Mouse (Mus musculus) embryo, embryonic 11 days (tissue): Measurements from ENCODE around the gene Fam171a1.

Experiments
- DNase-seq: peaks from one replicate; pipeline ENCODE4 v3.0.0-alpha.2; 2015

Gene Fam171a1

DNA sequence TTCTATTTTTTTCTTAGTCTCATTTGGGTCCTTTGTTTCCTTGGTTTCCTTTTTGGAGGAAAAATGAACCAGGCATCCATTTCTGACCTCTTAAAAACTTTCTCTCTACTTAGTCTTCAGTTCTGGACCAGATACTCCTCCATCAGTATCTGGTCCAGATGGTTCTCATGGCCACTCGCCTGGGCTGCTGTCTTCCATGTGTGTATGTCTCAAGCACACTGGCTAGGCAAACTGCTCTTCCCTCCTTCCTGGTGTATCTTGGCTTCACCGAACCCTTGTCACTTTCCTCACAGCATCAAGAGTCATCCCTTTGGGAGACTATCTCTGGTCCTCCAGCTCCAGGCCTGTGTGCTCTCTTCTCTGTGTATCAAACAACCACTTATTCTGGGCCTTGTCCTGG, 25.0 kb downstream of the Fam171a1 start:
- no peak for DNase-seq

DNA sequence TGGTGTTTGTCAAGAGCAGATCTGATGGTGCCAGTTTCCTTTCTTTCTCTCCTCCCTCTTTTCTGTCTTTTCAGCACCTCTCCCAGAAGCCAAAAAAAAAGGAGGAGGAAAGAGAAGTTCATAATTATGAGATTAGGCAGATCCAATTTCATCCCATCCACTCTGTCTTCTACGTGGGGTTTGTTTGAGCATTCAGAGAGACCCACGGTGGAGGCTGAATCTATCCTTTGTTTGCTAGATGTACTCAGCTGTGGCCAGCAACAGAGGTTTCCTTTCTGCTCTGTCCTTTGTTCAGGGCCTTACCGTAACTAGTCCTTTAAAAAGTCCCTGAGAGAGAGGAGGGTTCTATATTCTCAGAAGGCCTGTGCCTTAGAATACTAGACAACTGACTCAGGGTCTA, 25.6 kb downstream of the Fam171a1 start:
- DNase-seq: no peak

DNA sequence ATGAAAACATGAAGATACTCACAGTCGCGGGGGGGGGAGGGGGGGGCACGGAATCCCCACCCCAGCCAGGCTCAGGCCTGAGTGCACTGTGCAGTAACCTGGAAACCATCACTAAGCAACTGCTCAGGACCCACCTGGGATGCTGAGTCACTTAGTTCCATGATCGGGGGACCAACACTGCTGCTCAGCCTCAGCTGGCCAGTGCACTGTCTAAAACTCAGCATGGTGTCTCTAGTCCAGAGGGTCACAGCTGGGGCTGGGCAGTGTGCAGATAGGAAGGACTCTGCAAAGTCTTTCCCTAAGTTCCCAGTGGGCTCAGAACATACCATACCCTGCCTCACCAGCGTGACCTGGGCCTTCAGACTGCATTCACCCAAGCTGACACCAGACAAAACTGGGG, 26.6 kb downstream of the Fam171a1 start:
- peak; percentile 27 for DNase-seq

DNA sequence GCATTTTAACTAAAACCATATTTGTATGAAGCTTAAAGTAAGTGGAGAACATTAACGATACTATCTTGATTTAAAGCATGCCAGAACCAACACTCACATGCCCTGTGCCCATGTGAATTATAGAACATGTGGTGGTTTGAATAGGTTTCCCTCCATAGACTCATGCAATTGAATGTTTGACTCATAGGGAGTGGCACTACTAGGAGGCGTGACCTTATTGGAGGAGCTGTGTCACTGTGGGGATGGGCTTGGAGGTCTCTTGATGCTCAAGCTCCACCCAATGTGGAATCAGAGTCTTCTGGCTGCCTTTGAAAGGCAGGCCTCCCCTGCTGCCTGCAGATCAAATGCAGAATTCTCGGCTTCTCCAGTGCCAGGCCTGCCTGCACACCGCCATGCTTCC, 27.8 kb downstream of the Fam171a1 start:
- DNase-seq: no peak

DNA sequence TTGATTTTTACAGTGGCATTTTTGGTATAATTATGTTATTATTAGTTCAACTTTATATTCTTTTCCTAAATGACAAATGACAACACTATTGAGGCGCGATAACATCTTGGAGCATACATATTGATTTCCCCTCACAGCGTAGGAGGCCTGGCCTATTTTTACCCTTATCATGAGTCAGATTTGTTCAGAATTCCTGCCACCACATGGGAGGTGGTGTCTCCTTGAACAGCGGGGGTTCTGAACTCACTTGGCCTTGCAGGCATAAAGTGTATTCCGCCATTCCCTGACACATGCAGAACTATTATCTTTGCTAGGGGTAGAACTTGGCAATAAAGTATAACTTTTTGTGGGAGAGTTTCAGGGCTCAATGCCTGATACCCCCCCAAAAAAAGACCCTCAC, 30.3 kb downstream of the Fam171a1 start:
- DNase-seq: no peak

DNA sequence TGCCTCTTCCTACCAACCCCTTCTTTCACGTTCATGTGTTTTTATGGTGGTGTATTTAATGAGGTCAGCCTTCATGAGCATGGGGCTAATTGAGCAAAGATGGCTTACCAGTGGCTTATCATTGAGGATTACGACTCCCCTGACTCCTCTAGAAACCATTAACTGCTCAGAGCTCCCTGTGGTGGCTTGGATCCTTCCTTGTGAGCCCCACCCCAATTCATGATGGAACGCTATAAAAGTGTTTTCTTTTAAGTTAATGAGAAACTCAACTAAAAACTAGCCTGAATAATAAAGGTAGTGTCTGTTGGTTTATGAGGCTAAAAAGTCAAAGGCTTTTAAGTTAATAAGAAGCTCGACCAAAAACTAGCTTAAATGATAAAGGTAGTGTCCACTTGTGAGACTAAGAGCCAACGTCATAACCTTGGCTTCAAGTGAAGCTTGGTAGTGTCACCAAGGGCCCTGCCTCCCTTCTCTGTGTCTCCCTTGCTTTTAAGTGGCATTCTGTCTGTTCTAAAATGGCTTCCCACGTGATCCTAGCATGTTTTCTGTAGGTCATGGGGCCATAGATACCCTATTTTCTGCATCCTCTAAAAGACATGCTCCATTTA, 33.6 kb downstream of the Fam171a1 start:
- DNase-seq: no peak

DNA sequence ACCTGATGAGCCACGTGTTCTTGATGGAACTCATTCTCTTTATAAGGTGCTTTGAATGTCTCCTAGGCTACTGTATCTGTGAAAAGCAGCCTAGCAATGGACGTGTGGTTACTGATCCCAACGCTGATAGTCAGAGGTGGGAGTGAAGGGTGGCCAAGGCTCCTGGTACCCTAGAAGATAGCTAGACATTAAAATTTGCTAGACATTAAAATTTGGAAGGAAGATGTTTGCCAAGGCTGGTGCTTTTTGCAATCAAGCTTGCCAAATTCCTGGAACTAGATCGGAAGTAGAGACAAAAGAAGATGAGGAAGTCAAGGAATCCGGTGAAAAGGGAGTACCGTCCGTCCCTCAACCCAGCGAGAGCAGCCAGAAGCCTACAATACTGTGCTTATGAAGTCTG, 34.7 kb downstream of the Fam171a1 start:
- DNase-seq: no peak

DNA sequence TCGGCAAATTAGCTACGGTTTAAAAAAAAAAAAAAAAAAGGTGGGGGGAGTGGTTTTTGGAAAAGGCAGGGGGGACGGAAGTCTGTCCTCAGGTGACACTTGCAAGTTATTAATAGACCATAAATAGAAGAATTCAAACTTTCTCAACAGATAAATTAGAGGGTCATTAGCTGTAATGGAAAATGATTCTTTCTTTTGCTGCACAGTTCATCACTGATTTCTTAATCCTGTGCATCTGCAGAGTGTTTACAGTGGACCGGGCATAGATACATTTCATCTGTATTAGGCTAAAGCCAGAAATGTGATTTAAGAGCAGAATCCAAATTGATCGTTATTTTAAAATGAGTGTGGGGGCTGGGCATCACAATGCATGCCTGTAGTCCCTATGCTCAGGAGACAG, 36.3 kb downstream of the Fam171a1 start:
- DNase-seq: no peak

DNA sequence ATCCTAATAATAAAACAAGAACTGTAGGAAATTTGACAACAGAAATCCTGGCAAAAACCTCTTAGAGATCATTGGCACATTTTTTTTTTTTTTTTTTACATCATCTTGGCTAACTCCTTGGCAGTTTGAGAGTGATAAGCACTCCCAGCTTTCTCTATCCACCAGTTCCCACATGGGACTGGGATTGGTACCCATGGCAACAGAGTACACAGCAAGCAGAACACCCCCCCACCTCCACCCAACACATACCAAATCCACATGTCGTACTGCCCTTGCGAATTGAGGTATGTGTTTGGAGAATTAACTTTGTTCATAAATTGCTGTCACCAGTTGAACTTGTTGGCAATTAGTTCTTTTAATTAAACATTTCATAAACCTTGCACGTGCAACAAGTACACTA, 37.3 kb downstream of the Fam171a1 start:
- no peak for DNase-seq

DNA sequence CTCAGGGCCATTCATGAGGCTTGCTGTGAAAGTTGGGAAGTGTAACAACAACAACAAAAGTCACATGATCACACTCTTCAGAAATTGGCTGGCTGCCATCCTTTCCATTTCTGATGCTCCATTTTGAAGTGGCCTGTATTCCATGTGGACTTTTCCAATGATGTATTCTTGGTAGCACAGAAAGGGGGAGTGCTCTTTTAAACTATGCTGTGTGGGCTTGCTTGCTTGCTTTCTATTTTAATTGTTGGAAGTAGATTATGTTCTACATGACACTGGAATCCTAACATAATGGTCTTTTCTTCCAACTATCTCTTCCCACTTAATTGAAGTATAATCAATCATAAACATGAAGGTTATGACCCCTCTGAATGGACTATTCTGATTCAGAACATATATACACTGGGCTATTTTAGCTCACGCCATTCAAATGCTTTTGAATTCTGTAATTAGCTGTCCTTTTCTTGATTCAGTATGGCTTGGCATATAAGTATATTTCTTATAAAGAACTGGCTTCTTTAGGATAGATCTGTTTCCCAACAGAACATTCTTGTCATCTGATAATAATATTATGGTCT, 40.2 kb downstream of the Fam171a1 start:
- DNase-seq: no peak

DNA sequence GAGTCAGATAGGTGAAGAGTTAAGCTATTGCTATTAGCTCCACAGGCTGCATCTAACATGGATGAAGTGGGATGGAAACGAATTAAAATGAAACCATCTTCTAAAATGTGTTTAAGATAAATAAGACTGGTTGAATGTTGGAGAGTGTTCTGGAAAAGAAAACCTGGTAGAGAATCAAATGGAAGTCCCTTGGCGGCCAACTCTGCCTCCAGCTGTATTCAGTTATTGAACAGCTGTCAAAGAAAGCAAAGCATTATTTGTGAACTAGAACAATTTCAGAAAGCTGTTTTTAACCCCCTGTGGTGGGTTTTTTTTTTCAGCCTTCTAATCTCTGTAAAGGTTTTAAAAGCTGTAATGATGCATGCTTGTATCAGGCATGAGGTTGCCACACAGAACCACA, 41.0 kb downstream of the Fam171a1 start:
- DNase-seq: no peak

DNA sequence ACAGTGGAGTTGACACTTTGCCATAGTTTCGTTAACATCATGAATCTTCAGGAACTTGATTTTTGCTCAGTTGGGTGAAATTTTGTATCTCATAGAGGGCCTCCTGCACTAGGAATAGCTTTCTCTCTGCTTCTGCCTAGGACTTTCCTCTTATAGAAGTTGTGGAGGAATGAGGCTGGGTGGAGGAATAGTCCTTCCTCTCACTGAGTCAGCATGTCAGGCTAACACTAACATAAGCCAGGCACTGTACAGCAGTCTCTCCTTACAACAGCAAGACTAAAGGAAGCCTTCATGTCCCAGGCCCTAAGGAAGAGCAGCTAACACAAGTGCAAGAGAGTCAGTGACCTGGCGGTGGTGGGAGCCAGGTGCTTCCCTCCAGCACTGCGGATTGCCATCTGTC, 43.0 kb downstream of the Fam171a1 start:
- no peak for DNase-seq

DNA sequence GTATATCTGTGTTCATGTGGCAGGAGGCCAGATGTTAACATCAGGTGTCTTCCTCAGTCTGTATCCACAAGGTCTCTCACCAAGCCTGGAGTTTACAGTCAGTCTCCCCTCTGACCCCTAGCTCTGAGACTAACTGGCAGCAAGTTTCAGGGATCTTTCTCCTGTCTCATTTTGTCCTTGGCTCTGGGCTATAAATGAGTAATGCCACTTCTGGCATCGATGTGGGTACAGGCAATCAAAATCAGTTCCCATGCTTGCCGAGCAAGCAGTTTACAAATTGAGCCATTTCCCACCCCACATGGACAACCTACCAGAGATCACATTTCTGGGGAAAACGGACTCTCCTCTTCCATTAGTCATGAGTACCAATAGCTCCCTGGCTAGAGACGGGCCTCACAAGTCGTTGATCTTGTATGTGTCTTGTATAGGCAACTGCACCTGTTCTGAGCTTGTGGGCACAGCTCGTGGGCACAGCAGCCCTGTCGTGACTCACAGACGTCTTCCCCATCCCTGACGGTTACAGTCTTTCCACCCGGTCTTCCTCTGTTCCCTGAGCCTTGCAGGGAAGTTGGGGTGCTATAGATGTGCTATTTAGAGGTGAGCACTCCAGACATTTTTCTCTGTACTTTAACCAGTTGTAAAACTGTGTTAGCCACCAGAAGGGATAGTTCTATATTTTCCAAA, 43.8 kb downstream of the Fam171a1 start:
- DNase-seq: no peak

DNA sequence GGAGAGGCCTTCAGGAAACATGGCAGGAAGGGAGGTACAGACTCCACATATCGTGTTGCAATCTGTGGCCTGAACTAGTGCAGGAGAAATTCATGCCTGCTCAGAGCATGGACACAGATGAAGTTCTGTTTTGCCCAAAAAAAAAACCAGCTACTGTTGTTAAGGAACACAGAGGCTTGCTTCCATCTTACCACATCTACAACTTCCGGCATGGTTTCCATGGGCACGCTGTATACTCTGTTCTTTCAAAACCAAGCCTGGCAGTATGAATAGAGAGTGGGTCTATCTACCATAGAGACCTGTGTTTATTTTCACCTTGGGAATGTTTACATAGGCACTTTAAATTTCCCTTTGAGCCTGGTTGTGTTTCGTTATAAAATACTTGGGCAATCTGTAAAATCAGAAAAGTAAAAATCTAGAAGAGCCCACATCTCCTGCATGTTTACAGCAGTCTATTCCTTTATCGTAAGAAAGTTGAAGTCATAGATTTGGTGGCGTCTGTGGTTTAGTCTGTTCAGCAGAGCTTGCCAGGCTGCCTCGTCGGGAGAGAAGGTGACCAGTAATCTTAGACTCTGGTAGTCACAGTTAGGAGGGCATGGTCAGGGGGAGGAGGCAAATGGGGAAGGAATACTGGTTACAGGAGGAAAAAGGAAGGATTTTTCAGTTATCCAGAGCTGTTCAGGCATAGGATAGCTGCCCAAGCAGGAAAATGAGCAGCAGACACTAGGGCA, 44.8 kb downstream of the Fam171a1 start:
- DNase-seq: no peak

DNA sequence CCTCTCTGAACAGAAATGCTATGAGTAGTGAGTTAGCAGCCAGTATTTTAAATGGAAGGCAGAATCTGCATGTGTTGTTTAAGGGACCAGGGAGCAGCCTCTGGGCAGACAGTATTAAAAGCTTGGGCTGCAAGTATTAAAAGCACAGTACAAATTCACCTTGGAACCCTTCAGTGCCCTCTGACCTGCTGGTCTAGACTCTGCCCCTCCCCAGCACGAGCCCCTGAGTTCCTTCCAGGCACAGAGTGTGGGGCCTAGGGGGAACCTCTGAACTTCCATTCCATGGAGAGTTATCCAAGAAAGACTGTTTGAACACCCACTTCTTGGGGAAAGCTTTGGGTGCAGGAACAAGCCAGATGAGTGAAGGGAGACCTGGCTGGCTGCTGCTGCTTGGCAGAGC, 47.6 kb downstream of the Fam171a1 start:
- no peak for DNase-seq

DNA sequence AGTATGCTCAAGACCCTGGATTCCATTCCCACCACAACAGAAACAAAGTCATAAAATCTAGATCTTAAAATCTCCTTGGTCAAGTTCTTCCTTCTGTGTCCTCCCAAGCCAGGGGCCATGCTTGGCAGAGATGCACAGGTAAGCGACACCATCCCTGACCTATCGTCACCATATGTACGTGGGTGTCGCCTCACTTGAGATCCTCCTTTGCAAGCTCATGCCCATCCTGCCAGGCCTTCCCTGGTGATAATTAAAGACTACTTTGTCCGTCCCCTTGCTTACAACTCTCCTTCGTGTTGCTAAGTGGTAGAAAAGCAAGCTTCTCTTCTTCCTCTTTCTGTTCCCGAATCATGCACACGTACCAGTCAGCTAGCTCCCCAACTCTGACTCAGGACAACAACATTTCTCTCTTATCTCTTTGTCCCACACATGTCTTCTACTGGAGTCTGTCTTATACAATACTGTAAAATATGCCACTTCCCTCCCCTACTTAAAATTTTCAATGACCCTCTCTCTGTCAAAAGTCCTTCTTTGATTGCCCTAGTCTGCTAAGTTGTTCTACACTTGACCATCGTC, 49.6 kb downstream of the Fam171a1 start:
- DNase-seq: no peak

DNA sequence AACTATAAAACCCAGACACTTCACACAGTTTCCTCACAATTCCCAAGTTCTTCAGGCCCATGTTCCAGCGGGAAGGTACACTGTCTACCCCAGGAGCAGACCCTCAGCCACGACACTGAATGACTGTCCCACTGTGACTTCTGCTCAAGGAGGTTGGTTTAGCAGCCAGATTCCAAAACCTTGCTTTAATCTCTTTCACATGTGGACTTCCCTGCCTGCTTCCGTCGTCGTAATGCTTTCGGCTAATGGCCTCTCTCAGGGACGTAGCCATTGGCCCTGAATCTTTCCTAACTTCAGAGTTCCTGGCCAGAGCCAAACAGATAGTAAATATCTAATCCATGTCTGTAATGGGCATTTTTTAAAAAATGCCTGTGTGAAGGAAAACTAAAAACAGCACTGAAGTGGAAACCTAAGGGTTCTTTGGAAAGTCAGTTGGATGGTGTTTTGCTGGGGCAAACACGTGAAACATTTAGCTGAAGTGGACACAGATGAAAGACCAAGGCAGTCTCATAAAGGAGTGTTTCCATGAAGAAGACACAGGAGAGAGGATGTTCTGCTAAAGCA, 51.1 kb downstream of the Fam171a1 start:
- DNase-seq: no peak

DNA sequence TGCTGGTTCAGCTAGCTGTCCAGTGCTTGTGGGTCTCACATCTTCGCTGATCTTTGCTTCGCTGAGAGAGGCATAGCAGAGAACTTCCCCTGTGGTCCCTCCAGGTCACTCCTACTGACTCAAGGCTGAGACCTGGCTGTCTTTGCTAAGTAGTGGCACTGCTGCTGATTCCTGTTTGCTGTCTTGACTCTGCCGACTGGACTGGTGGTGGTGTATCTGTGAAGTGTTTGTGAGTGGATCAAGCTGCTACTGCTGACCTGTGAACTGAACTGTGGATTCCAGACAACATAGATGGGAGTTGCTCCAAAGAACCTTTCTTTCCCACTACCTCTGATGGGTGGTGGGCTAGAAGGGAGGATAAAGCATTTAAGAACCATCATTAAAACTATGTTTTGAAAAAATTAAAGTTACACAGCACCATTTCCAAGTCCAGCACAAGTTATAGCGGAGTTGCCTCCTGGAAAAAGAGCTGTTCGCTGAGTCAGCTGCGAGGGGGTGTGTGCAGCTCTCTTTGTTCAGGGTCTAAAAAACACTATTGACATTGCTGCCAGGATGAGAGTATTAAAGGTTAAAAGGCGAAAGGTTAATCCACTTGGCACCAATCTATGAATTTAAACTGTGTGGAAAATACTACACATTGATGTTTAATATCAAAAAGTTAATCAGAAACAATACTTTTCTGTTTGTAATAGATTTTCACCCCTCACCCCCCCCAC, 52.0 kb downstream of the Fam171a1 start:
- no peak for DNase-seq

DNA sequence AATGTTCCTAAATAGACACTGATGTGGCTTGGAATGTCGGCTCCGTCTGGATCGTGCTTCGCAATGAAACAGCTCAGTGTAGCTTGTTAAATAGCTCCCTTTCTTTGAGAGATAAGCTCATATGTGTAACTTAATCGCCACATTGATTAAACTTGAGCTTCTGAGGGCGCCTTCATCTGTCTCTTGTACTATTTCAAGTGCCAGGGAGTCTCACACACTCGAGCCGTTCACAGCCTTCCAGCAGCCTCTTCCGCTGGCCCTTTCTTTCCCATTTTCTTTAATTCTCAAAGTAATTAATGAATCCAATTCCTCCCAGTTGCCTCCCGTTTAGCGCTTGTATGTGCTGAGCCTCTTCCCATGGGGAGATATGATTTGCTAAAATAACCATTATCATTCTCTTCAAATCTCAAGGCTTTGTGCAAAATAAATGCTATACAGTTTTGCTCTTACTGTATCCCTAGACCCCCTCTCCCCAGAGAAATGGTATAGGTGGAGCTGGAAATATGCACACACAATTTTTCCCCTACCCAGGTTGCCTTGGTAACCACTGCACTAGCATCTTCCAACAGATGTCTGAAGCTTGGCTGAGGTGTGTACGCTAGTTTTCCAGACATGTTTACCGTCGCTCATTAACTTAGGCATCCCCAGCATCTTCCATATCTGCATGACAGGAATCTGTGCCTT, 54.8 kb downstream of the Fam171a1 start:
- DNase-seq: no peak

DNA sequence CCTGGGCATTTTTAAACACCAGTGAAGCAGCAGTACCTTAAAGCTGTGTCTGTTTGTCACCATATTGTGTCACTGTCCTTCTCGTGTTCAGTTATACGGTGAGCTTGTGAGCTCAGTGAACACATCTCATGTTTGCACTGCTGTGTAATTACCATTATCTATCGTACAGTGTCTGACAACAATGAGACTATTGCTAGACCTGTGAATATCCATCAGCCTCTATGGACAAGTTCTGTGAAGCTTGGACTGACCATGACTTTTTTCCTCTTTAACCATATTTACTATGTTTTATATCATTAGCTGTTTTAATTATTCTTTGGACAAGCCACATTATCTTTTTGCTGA, 55.4 kb downstream of the Fam171a1 start:
- no peak for DNase-seq

DNA sequence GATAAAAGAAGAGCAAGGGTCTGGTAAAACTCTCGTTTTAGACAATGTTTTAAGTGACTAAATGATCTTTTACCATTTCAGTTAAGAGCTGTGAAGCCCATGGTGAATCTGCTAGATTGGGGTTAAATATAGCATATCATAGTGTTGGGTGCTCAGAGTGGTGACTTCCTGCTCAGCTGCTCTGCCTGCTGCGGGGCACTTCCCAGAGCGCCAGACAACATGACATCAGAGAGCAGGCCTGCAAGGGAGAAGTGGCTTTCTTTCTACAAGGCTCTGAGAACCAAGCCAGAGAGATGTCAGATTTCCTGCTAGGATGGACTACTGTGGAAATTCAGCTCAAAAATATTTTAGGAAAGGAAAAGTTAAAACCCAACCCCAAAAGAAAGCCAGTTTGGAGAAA, 57.8 kb downstream of the Fam171a1 start:
- DNase-seq: no peak

DNA sequence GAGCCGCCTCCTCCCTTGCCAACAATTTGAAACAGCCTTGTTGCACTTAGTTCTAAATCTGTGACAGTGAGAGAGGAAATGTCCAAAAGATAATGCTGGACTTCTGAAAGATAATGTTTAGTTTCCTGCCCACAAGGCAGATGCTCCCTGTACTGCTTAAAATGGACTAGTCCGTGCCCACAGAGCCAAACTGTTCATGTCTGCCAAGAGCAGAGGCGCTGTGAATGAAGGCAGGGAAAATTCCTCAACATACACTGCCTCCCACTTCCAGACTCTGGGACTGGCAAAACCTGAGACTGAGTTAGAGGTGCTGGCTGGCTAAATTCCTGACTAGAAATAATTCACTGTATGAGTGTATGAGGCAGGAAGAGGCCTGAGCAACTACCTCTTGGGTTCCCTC, 58.6 kb downstream of the Fam171a1 start:
- DNase-seq: no peak
